Mouse (Mus musculus) colon, adult 2 months (tissue): ENCODE data around the gene Spn. TPM values are rescaled to one million over a fixed set of nuclear protein-coding genes. Genes with fewer than 3 reads are reported as not detected.

Experiments
- polyA plus RNA-seq: library from polyadenylated mRNA; depleted of rRNA; stranded (reverse); fragments of >200 nt; gene quantifications from 2 replicates; pipeline ENCODE4 v1.2.3, GENCODE M21; 2012; rRNA removed

The Spn gene
- polyA plus RNA-seq, result 1.9 and 2.2 TPM in 2 replicates

DNA sequence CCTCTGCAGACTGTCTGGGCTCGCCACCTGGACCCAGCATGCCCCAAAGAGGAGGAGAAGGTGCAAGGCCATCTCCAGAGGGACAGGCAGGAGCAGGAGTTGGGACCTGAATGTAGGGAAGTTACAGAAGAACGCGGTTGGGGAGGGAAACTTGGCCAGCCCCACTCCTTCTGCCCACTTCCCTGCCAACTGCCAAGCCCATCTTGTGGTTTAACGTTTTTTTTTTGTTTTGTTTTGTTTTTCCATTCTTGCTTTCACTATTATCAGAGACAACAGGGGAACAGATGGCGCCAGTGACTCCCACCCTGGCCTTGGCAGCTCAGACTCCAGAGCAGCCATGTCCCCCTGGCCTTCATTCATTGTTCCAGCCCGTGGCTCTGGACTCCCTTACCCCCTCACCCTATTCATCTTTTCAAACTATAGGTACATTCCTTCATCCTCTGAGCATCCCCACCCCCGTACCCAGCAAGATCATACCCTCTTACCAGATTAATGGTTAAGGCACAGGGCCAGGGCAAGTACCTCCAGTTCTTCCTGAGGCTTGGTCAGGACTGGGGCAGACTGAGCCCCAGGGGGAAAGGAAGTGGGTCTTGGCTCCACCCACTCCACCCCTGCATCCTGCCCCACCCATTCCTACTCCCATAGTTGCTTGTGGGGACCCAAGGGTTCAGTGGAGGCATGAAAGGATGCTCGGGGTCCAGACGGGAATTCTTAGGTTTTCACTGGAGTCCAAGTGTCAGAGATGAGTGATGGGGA, at the start of gene Spn:
TSS of gene Spn (minus strand) at position 562 of the 756 bp plus-strand sequence.

DNA sequence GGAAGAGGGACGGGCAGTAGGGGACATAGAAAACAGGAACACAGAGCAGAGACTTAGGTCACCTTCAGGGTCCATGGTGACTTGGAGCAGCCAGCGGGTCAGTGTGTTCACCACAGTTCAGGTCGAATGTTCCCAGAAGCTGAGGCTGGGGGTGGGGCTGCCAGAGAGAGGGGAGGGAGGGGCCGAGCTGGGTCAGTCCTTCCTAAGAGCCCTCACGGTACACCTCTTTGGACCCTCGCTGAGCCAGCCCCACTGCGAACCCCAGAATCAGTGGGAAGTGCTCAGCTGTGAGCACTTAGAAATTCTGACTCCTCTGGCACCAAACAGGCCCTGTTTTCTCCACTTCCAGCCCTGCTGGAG, 15.7 kb downstream of the Spn start, which contains the start of gene Qprt:
TSS of gene Qprt (minus strand) at position 316 of the 360 bp plus-strand sequence.

DNA sequence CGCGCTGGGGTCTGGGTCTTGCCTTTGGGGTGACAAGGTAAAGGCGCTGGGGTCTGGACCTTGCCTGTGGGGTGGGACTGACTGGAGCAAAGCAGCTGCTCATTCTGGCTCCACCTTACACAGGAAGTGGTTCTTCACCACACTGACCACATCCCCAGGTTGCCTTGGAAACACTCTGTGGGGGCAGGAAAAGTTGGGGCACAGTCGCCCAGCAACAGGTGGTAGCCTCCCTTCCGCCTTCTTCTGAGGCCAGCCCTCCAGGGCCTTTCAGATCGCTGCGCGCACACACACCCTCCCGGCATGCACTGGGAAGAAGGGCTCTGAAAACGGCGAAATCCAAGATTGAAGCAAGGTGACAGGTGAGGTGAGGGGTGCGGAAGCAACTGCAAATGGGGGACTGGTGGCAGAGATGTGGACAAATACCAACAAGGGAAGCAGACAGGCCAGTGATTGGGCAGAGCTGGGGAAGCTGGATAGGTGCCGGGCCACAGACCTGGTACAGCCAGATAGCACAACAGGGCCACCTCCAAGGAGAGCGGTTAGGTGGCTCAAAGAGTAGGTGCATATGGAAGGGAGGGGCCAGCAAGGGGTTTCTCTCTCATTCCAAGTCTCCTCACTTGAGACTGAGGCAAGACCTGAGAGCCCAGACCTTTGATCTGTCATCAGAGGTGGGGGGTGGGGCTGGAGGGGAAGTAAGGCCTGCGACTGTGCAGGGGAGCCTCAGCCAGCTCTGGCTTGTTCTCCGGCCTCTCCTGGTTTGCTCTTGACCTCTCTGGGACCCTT, 46.3 kb downstream of the Spn start, which contains the start of gene AI467606:
TSS of gene AI467606 (plus strand) at position 246 of the 783 bp plus-strand sequence.

DNA sequence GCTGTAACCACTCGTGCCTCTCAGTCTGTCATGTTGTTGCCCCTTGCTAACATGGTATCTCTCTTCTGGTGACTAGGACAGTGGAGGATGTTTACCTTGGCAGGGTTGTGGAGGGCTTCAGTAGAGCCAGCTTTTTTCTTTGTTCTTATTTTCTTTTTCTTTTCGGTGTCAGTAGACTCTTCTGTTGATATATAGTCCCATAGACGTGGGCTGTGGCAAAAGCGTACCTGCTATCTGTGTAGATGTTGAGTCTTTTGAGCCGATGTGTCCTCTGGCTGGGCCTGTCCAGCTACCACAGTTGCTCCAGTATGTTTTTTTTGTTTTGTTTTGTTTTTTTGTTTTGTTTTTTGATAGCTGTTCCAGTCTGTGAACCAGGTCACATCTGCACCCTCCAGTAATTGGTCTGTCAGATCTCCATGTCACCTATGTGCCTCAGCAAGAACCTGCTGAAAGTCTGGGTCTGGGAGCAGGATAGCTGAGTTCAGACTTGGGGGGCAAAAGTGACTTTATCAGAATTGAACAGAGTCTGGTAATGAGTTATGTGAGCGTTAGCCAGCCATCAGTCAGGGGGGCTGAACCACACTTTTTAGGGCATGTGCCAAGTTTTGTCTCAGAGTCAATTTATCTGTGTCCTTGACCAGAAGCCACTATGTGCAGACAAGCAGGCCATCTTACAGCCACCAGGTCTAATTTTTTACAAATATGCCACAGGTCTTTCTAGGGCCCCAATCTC, 50.2 kb downstream of the Spn start, which contains the start of gene Zg16:
TSS of gene Zg16 (minus strand) at position 51 of the 733 bp plus-strand sequence.

Other genes starting within 250 kb of the Spn start
- 109 and 125 TPM in 2 replicates for gene Tmem219, start 214.9 kb downstream of the Spn start, polyA plus RNA-seq
- gene Kctd13, start 208.9 kb downstream of the Spn start, polyA plus RNA-seq, result 15.5 and 21.3 TPM in 2 replicates
- 0.51 and 0.92 TPM in 2 replicates for gene Asphd1, start 188.2 kb downstream of the Spn start, polyA plus RNA-seq
- gene Sez6l2, start 187.3 kb downstream of the Spn start, polyA plus RNA-seq, result 5.1 and 5.3 TPM in 2 replicates
- gene Cdipt, start 161.9 kb downstream of the Spn start, polyA plus RNA-seq, result 248 and 339 TPM in 2 replicates
- 0.65 and 0.88 TPM in 2 replicates for gene Cdiptos, start 161.7 kb downstream of the Spn start, polyA plus RNA-seq
- 270 and 280 TPM in 2 replicates for gene Mvp, start 123.2 kb downstream of the Spn start, polyA plus RNA-seq
- 3.0 and 4.5 TPM in 2 replicates for gene Pagr1b, start 121.3 kb downstream of the Spn start, polyA plus RNA-seq
- gene Pagr1a, start 120.5 kb downstream of the Spn start, polyA plus RNA-seq, result 0.86 and 12.8 TPM in 2 replicates
- gene Gm42742, start 116.7 kb downstream of the Spn start, polyA plus RNA-seq, result 35.5 and 40.3 TPM in 2 replicates
- 7.0 and 8.9 TPM in 2 replicates for gene Prrt2, start 116.6 kb downstream of the Spn start, polyA plus RNA-seq
- 182 and 234 TPM in 2 replicates for gene Maz, start 110.8 kb downstream of the Spn start, polyA plus RNA-seq
- gene Kif22, start 95.4 kb downstream of the Spn start, polyA plus RNA-seq, result 6.3 and 6.9 TPM in 2 replicates
- 4,054 and 4,768 TPM in 2 replicates for gene Zg16, start 50.5 kb downstream of the Spn start, polyA plus RNA-seq
- gene AI467606, start 46.5 kb downstream of the Spn start, polyA plus RNA-seq, result 21.2 and 21.4 TPM in 2 replicates
- 0.65 and 0.79 TPM in 2 replicates for gene Qprt, start 15.6 kb downstream of the Spn start, polyA plus RNA-seq
- gene Cd2bp2, start 58.2 kb upstream of the Spn start, polyA plus RNA-seq, result 17.7 and 20.8 TPM in 2 replicates
- 36.0 and 42.8 TPM in 2 replicates for gene Tbc1d10b, start 70.6 kb upstream of the Spn start, polyA plus RNA-seq
- gene Mylpf, start 71.1 kb upstream of the Spn start, polyA plus RNA-seq, result 0.43 and 0.79 TPM in 2 replicates
- 12.1 and 13.0 TPM in 2 replicates for gene Zfp553, start 95.2 kb upstream of the Spn start, polyA plus RNA-seq
- gene Sept1, start 95.3 kb upstream of the Spn start, polyA plus RNA-seq, result 14.1 and 15.4 TPM in 2 replicates
- gene Zfp771, start 106.5 kb upstream of the Spn start, polyA plus RNA-seq, result 99.4 and 116 TPM in 2 replicates
- gene Dctpp1, start 122.9 kb upstream of the Spn start, polyA plus RNA-seq, result 67.0 and 72.9 TPM in 2 replicates
- 34.1 and 39.1 TPM in 2 replicates for gene Sephs2, start 136.2 kb upstream of the Spn start, polyA plus RNA-seq
- 3.6 and 5.0 TPM in 2 replicates for gene Itgal, start 158.4 kb upstream of the Spn start, polyA plus RNA-seq
- 50.1 and 52.5 TPM in 2 replicates for gene Zfp768, start 207.8 kb upstream of the Spn start, polyA plus RNA-seq
- 13.0 and 13.4 TPM in 2 replicates for gene Zfp747, start 238.2 kb upstream of the Spn start, polyA plus RNA-seq
- 4.5 and 4.7 TPM in 2 replicates for gene 9130019O22Rik, start 249.3 kb upstream of the Spn start, polyA plus RNA-seq